Mouse (Mus musculus): ENCODE results near the gene S100a4. TPM values are rescaled to one million over a fixed set of nuclear protein-coding genes. Genes with fewer than 3 reads are reported as not detected.
A peak's percentile ranks its signal among the peaks of the same experiment; 100 is the strongest.

S100a4 gene
- polyA plus RNA-seq, 1 experiment from 2014 or later: 15.1 TPM

GRCm38 (mm10) chr3:90605049-90605448 is 1.5 kb downstream of the S100a4 start:
- no peak overlapping the region for H3K4me3 ChIP-seq (replicated peaks; ENCODE audit: low read length)
- WGBS: 71% methylated on average over 3 of the region's 3 CpGs
- no peak overlapping the region for H3K4me2 ChIP-seq (ENCODE audit: low read depth, low read length)
- no peak for ATAC-seq (ENCODE audit: insufficient read depth, low FRiP score)
- no peaks in the 10 kb centered on the region for H3K36me3 ChIP-seq (ENCODE audit: control insufficient read depth, insufficient read depth, low read length)
- H3K9me3 ChIP-seq (replicated peaks; ENCODE audit: control insufficient read depth, low read length): no peaks in the 10 kb centered on the region
- peaks cover 37% of the 10 kb centered on the region for H3K4me1 ChIP-seq (ENCODE audit: control insufficient read depth, insufficient read depth, low read length)
- peak overlapping the region; percentile 89 for H3K27ac ChIP-seq (ENCODE audit: low read length)
- H3K9ac ChIP-seq (ENCODE audit: low read length): no peak overlapping the region
- no peaks in the 10 kb centered on the region for H3K27me3 ChIP-seq (ENCODE audit: control insufficient read depth, insufficient read depth, low read length)

GRCm38 (mm10) chr3:90605736-90606135 is 2.2 kb downstream of the S100a4 start:
- Histone ChIP-seq H3K9ac (ENCODE audit: low read length) (no peak overlapping the region), H3K36me3 (ENCODE audit: control insufficient read depth, insufficient read depth, low read length) (no peaks in the 10 kb centered on the region), H3K27ac (ENCODE audit: low read length) (peak overlapping the region; percentile 89), H3K4me1 (ENCODE audit: control insufficient read depth, insufficient read depth, low read length) (peaks cover 31% of the 10 kb centered on the region), H3K4me2 (ENCODE audit: low read depth, low read length) (no peak overlapping the region), H3K9me3 (replicated peaks; ENCODE audit: control insufficient read depth, low read length) (no peaks in the 10 kb centered on the region), H3K27me3 (ENCODE audit: control insufficient read depth, insufficient read depth, low read length) (no peaks in the 10 kb centered on the region), H3K4me3 (replicated peaks; ENCODE audit: low read length) (no peak overlapping the region)
- WGBS: 72% methylated on average over 2 of the region's 2 CpGs
- no peak; the same call in 1 of the 2 replicates for ATAC-seq (ENCODE audit: insufficient read depth, low FRiP score)

- WGBS: 67% methylated on average over 6 of the region's 6 CpGs
- no peaks in the 10 kb centered on the region for H3K27me3 ChIP-seq (ENCODE audit: control insufficient read depth, insufficient read depth, low read length)
- no peak overlapping the region for H3K9ac ChIP-seq (ENCODE audit: low read length)
- peak overlapping the region; percentile 89 for H3K27ac ChIP-seq (ENCODE audit: low read length)
- H3K4me2 ChIP-seq (ENCODE audit: low read depth, low read length): no peak overlapping the region
- no peak overlapping the region for H3K4me3 ChIP-seq (replicated peaks; ENCODE audit: low read length)
- peaks cover 29% of the 10 kb centered on the region for H3K4me1 ChIP-seq (ENCODE audit: control insufficient read depth, insufficient read depth, low read length)
- H3K9me3 ChIP-seq (replicated peaks; ENCODE audit: control insufficient read depth, low read length): no peaks in the 10 kb centered on the region
- ATAC-seq (ENCODE audit: insufficient read depth, low FRiP score): peak; percentile 71
- no peaks in the 10 kb centered on the region for H3K36me3 ChIP-seq (ENCODE audit: control insufficient read depth, insufficient read depth, low read length)
These were observed 2.6 kb downstream of the S100a4 start for GRCm38 (mm10) chr3:90606185-90606584.

DNA sequence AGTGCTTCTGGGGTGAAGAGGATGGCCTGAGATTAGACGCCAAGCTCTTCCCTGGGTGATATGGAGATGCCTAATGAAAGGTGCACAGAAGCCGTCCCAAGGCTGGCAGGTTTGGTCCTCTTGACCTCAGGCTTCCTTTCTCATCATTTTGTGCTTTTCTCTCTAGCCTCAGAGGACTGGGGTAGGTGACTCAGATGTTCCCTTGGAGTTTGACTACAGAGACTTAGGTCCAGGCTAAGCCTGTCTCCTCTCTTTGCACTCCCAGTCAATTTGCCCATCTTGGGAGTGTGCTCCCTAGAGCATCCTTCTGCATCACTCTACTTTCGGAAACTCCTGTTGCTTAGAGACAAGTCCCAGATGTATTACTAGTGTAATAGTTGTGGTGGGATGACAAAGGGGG is 3.8 kb downstream of the S100a4 start:
- Histone ChIP-seq H3K27ac (ENCODE audit: low read length) (no peak overlapping the region), H3K4me3 (replicated peaks; ENCODE audit: low read length) (no peak overlapping the region), H3K4me1 (ENCODE audit: control insufficient read depth, insufficient read depth, low read length) (peaks cover 31% of the 10 kb centered on the region), H3K27me3 (ENCODE audit: control insufficient read depth, insufficient read depth, low read length) (no peaks in the 10 kb centered on the region), H3K36me3 (ENCODE audit: control insufficient read depth, insufficient read depth, low read length) (no peaks in the 10 kb centered on the region), H3K9ac (ENCODE audit: low read length) (no peak overlapping the region), H3K9me3 (replicated peaks; ENCODE audit: control insufficient read depth, low read length) (no peaks in the 10 kb centered on the region), H3K4me2 (ENCODE audit: low read depth, low read length) (no peak overlapping the region)
- 90% methylated on average over 3 of the region's 3 CpGs for WGBS
- no peak for ATAC-seq (ENCODE audit: insufficient read depth, low FRiP score)

GRCm38 (mm10) chr3:90608223-90608622 is 4.7 kb downstream of the S100a4 start, which contains the start of gene S100a5:
Gene S100a5 (plus strand): TSS chr3:90608523.
- H3K36me3 ChIP-seq (ENCODE audit: control insufficient read depth, insufficient read depth, low read length): no peaks in the 10 kb centered on the region
- no peak for ATAC-seq (ENCODE audit: insufficient read depth, low FRiP score)
- WGBS: 50% methylated on average over 3 of the region's 3 CpGs
- H3K9ac ChIP-seq (ENCODE audit: low read length): 0 out of 2 replicates have a peak within 1 kb of the TSS, but pooled peaks have one; percentile 0
- H3K27ac ChIP-seq (ENCODE audit: low read length): no peak within 1 kb of the TSS
- no peaks in the 10 kb centered on the region for H3K27me3 ChIP-seq (ENCODE audit: control insufficient read depth, insufficient read depth, low read length)
- peaks cover 34% of the 10 kb centered on the region for H3K4me1 ChIP-seq (ENCODE audit: control insufficient read depth, insufficient read depth, low read length)
- H3K4me3 ChIP-seq (replicated peaks; ENCODE audit: low read length): no peak within 1 kb of the TSS
- H3K9me3 ChIP-seq (replicated peaks; ENCODE audit: control insufficient read depth, low read length): no peaks in the 10 kb centered on the region
- no peak within 1 kb of the TSS for H3K4me2 ChIP-seq (ENCODE audit: low read depth, low read length)

DNA sequence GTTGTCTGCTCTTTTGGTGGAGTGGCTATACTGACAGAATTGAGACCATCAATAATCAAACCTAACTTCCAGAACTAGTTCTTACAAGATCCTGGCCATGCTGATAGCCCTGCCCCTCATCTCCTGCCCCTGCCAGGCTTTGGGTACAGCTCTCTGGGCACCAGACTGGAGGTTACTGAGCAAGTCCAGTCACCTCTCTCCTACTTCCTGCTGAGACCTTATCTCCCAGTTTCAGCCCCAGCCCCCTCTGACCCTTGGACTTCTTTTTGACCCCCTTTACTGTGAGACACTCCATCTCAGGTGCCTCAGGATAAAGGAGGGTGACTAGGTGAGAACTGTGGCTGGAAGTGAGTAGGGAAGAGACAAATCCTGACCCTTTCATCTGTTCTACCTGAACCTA is 5.5 kb downstream of the S100a4 start:
- no peak for ATAC-seq (ENCODE audit: insufficient read depth, low FRiP score)
- Histone ChIP-seq H3K36me3 (ENCODE audit: control insufficient read depth, insufficient read depth, low read length) (no peaks in the 10 kb centered on the region), H3K27ac (ENCODE audit: low read length) (no peak overlapping the region)

DNA sequence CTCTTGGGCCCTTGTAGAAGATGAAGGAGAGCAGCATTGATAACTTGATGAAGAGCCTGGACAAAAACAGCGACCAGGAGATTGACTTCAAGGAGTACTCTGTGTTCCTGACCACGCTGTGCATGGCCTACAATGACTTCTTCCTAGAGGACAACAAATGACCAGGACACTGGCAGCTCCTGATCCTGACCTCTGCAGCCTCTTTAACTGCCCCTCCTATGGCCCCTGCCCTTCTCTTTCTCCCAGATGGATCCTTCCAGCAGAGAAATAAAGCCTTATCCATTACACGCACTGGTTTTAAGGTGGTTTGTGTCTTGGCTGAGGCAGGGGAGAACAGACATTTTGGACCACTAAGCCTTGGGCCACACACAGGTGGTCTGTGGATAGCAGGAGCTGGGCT is 7.9 kb downstream of the S100a4 start:
- no peak overlapping the region for H3K4me2 ChIP-seq (ENCODE audit: low read depth, low read length)
- no peak overlapping the region for H3K9ac ChIP-seq (ENCODE audit: low read length)
- H3K9me3 ChIP-seq (replicated peaks; ENCODE audit: control insufficient read depth, low read length): no peaks in the 10 kb centered on the region
- no peak for ATAC-seq (ENCODE audit: insufficient read depth, low FRiP score)
- H3K36me3 ChIP-seq (ENCODE audit: control insufficient read depth, insufficient read depth, low read length): no peaks in the 10 kb centered on the region
- 0 out of 2 replicates have a peak overlapping the region, but pooled peaks have one; percentile 14 for H3K27ac ChIP-seq (ENCODE audit: low read length)
- 91% methylated on average over 3 of the region's 3 CpGs for WGBS
- H3K4me1 ChIP-seq (ENCODE audit: control insufficient read depth, insufficient read depth, low read length): peaks cover 20% of the 10 kb centered on the region
- H3K4me3 ChIP-seq (replicated peaks; ENCODE audit: low read length): no peak overlapping the region
- H3K27me3 ChIP-seq (ENCODE audit: control insufficient read depth, insufficient read depth, low read length): no peaks in the 10 kb centered on the region

More for the DNA sequence above, 5.5 kb downstream of the S100a4 start:
- no peaks in the 10 kb centered on the region for H3K9me3 ChIP-seq (replicated peaks; ENCODE audit: control insufficient read depth, low read length)
- no peaks in the 10 kb centered on the region for H3K27me3 ChIP-seq (ENCODE audit: control insufficient read depth, insufficient read depth, low read length)
- peaks cover 29% of the 10 kb centered on the region for H3K4me1 ChIP-seq (ENCODE audit: control insufficient read depth, insufficient read depth, low read length)
- 0 out of 2 replicates have a peak overlapping the region, but pooled peaks have one; percentile 0 for H3K9ac ChIP-seq (ENCODE audit: low read length)
- no peak overlapping the region for H3K4me3 ChIP-seq (replicated peaks; ENCODE audit: low read length)
- no peak overlapping the region for H3K4me2 ChIP-seq (ENCODE audit: low read depth, low read length)

DNA sequence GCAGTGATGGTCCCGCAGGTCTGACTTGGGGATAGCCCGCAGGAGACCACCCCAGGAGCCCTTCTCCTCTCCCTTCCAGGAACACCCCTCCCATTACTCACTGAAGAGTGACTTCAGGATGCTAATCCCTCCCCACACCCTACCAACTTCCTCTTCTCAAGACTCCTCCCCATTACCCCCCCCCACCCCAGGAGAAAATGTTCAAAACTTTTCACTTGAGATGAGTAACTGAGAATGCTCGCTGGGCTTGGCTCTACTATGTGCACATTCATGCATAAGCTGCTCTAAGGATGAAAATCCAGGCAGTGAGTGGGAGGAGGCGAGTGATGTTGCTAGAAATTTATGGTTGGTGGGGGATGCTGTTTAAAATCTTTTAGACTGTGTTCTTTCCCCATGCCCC is 8.5 kb downstream of the S100a4 start:
- Histone ChIP-seq H3K4me2 (ENCODE audit: low read depth, low read length) (peak overlapping the region; percentile 67), H3K4me3 (replicated peaks; ENCODE audit: low read length) (no peak overlapping the region), H3K9me3 (replicated peaks; ENCODE audit: control insufficient read depth, low read length) (no peaks in the 10 kb centered on the region), H3K4me1 (ENCODE audit: control insufficient read depth, insufficient read depth, low read length) (peaks cover 20% of the 10 kb centered on the region), H3K27me3 (ENCODE audit: control insufficient read depth, insufficient read depth, low read length) (no peaks in the 10 kb centered on the region), H3K27ac (ENCODE audit: low read length) (peak overlapping the region; percentile 93; the same call in 1 of the 2 replicates), H3K9ac (ENCODE audit: low read length) (no peak overlapping the region), H3K36me3 (ENCODE audit: control insufficient read depth, insufficient read depth, low read length) (no peaks in the 10 kb centered on the region)
- no peak for ATAC-seq (ENCODE audit: insufficient read depth, low FRiP score)
- WGBS: 65% methylated on average over 4 of the region's 4 CpGs

GRCm38 (mm10) chr3:90612728-90613291 is 9.2 kb downstream of the S100a4 start, which contains the start of gene S100a6:
Gene S100a6 (plus strand): TSS chr3:90612882.
- Histone ChIP-seq H3K4me2 (ENCODE audit: low read depth, low read length) (peak within 1 kb of the TSS; percentile 67), H3K27me3 (ENCODE audit: control insufficient read depth, insufficient read depth, low read length) (no peaks in the 10 kb centered on the region), H3K36me3 (ENCODE audit: control insufficient read depth, insufficient read depth, low read length) (no peaks in the 10 kb centered on the region), H3K4me3 (replicated peaks; ENCODE audit: low read length) (peak within 1 kb of the TSS; percentile 48), H3K27ac (ENCODE audit: low read length) (peak within 1 kb of the TSS; percentile 93), H3K9me3 (replicated peaks; ENCODE audit: control insufficient read depth, low read length) (0 out of 2 replicates have a peak, but pooled peaks cover 3% of the 10 kb centered on the region), H3K4me1 (ENCODE audit: control insufficient read depth, insufficient read depth, low read length) (peaks cover 20% of the 10 kb centered on the region), H3K9ac (ENCODE audit: low read length) (peak within 1 kb of the TSS; percentile 70)
- WGBS: under 1% methylated on average over 23 of the region's 23 CpGs
- peak; percentile 79 for ATAC-seq (ENCODE audit: insufficient read depth, low FRiP score)
